Mouse (Mus musculus) ES-Bruce4 (cell line): ENCODE results near the gene Vps37b. TPM values are rescaled to one million over a fixed set of nuclear protein-coding genes. Genes with fewer than 3 reads are reported as not detected.

ENCODE experiments used
- H3K27ac ChIP-seq: 2 replicates; pipeline ENCODE4 v1.5.1; 2012; ENCODE audit warnings: low read length, inconsistent platforms; ENCODE audit not compliant: insufficient read depth
- H3K27me3 ChIP-seq: 2 replicates; pipeline ENCODE4 v1.6.1; 2012; ENCODE audit warnings: mild to moderate bottlenecking, low read length, inconsistent platforms; ENCODE audit not compliant: control insufficient read depth, poor library complexity, insufficient read depth, severe bottlenecking
- H3K36me3 ChIP-seq: 2 replicates; pipeline ENCODE4 v1.6.1; 2012; ENCODE audit warnings: inconsistent platforms, mild to moderate bottlenecking, low read length, moderate library complexity; ENCODE audit not compliant: control insufficient read depth, poor library complexity, insufficient read depth, severe bottlenecking
- H3K4me1 ChIP-seq: one replicate; pipeline ENCODE4 v1.8.1; 2011; ENCODE audit warnings: low read length; ENCODE audit not compliant: control insufficient read depth, insufficient read depth
- H3K4me3 ChIP-seq: 2 replicates; pipeline ENCODE4 v1.5.1; 2011; ENCODE audit warnings: low read depth, mild to moderate bottlenecking, low read length
- H3K9ac ChIP-seq: 2 replicates; pipeline ENCODE4 v1.6.1; 2012; ENCODE audit warnings: low read depth, mild to moderate bottlenecking, inconsistent platforms; ENCODE audit not compliant: poor library complexity, severe bottlenecking
- H3K9me3 ChIP-seq: replicated peaks from 2 replicates; pipeline ENCODE4 v1.6.1; 2012; ENCODE audit warnings: mild to moderate bottlenecking, low read length, inconsistent platforms; ENCODE audit not compliant: control insufficient read depth, poor library complexity, insufficient read depth, severe bottlenecking
- CTCF ChIP-seq: IDR thresholded peaks from one replicate; pipeline ENCODE4 v1.8.1; 2011; ENCODE audit warnings: low read depth, low read length
- EP300 ChIP-seq: IDR thresholded peaks from 2 replicates; pipeline ENCODE4 v1.6.1; 2011; ENCODE audit warnings: low read depth, low read length; ENCODE audit not compliant: insufficient read depth
- POLR2A ChIP-seq: IDR thresholded peaks from one replicate; pipeline ENCODE4 v1.8.1; 2011; ENCODE audit warnings: low read length; ENCODE audit not compliant: insufficient read depth
- polyA plus RNA-seq: library from polyadenylated mRNA; stranded (reverse); fragments of >200 nt; gene quantifications from 2 replicates; pipeline ENCODE4 v1.2.4, GENCODE M21; 2011; ENCODE audit warnings: low read depth; ENCODE audit not compliant: missing spikeins, insufficient read depth, insufficient read length

Vps37b gene
- polyA plus RNA-seq, 1 experiment, result 11.9 TPM

- no peaks in the 10 kb centered on the region for H3K36me3 ChIP-seq
- H3K9me3 ChIP-seq, result no peaks in the 10 kb centered on the region
- H3K27me3 ChIP-seq, result no peaks in the 10 kb centered on the region
- no peak overlapping the region for H3K4me3 ChIP-seq
- H3K9ac ChIP-seq, result no peak overlapping the region
- TF ChIP-seq CTCF (peak; percentile 89), POLR2A (no peak)
- H3K27ac ChIP-seq, result no peak overlapping the region
- H3K4me1 ChIP-seq, result no peaks in the 10 kb centered on the region
These were observed 39.3 kb downstream of the Vps37b start for GRCm38 (mm10) chr5:123992794-123993193.

- H3K27me3 ChIP-seq, result no peaks in the 10 kb centered on the region
- H3K9ac ChIP-seq, result no peak overlapping the region
- no peak overlapping the region for H3K4me3 ChIP-seq
- no peaks in the 10 kb centered on the region for H3K9me3 ChIP-seq
- no peaks in the 10 kb centered on the region for H3K4me1 ChIP-seq
- no peak overlapping the region for H3K27ac ChIP-seq
- TF ChIP-seq POLR2A (no peak), EP300 (no peak), CTCF (no peak)
- H3K36me3 ChIP-seq, result no peaks in the 10 kb centered on the region
These were observed 39.9 kb downstream of the Vps37b start for GRCm38 (mm10) chr5:123992193-123992637.

GRCm38 (mm10) chr5:123991321-123991720 lies 40.7 kb downstream of the Vps37b start:
- Histone ChIP-seq H3K9ac (no peak overlapping the region), H3K9me3 (no peaks in the 10 kb centered on the region), H3K4me3 (no peak overlapping the region), H3K36me3 (no peaks in the 10 kb centered on the region), H3K27me3 (no peaks in the 10 kb centered on the region), H3K4me1 (no peaks in the 10 kb centered on the region), H3K27ac (no peak overlapping the region)
- TF ChIP-seq POLR2A (no peak), EP300 (no peak), CTCF (no peak)

GRCm38 (mm10) chr5:123989941-123990885 lies 41.9 kb downstream of the Vps37b start:
- no peak overlapping the region for H3K27ac ChIP-seq
- H3K9ac ChIP-seq, result no peak overlapping the region
- H3K4me1 ChIP-seq, result no peaks in the 10 kb centered on the region

GRCm38 (mm10) chr5:123987511-123987910 lies 44.6 kb downstream of the Vps37b start:
- Histone ChIP-seq H3K9ac (no peak overlapping the region), H3K27me3 (no peaks in the 10 kb centered on the region), H3K27ac (no peak overlapping the region), H3K4me1 (no peaks in the 10 kb centered on the region), H3K9me3 (no peaks in the 10 kb centered on the region), H3K4me3 (no peak overlapping the region), H3K36me3 (no peaks in the 10 kb centered on the region)
- TF ChIP-seq CTCF, result no peak

More at GRCm38 (mm10) chr5:123989941-123990885, 41.9 kb downstream of the Vps37b start:
- no peaks in the 10 kb centered on the region for H3K27me3 ChIP-seq
- H3K4me3 ChIP-seq, result no peak overlapping the region
- H3K36me3 ChIP-seq, result no peaks in the 10 kb centered on the region
- TF ChIP-seq POLR2A, result no peak
- no peak for TF ChIP-seq EP300
- H3K9me3 ChIP-seq, result no peaks in the 10 kb centered on the region

GRCm38 (mm10) chr5:123986925-123987324 lies 45.1 kb downstream of the Vps37b start:
- Histone ChIP-seq H3K36me3 (no peaks in the 10 kb centered on the region), H3K27me3 (no peaks in the 10 kb centered on the region), H3K9me3 (no peaks in the 10 kb centered on the region), H3K4me3 (no peak overlapping the region), H3K9ac (no peak overlapping the region), H3K27ac (no peak overlapping the region), H3K4me1 (no peaks in the 10 kb centered on the region)
- TF ChIP-seq EP300, result no peak
- no peak for TF ChIP-seq POLR2A
- no peak for TF ChIP-seq CTCF
